Mouse (Mus musculus) gastrocnemius, postnatal 14 days (tissue): ENCODE measurements around the gene Cst8. TPM values are rescaled to one million over a fixed set of nuclear protein-coding genes. Genes with fewer than 3 reads are reported as not detected.
A peak's percentile ranks its signal among the peaks of the same experiment; 100 is the strongest.
"Not testable (repeated sequence)": the region's sequence is repeated elsewhere in the genome, so short reads cannot be mapped to it uniquely, and the experiment has no call there.

ENCODE experiments used
- DNase-seq: peaks from one replicate; pipeline ENCODE4 v3.0.0; 2021; ENCODE audit warnings: mixed read lengths
- intact Hi-C: fragments of 180-260 bp; cut with DNase I; formaldehyde crosslinking; loops from one replicate; pipeline ENCODE4 v1.15.1; 2025; ENCODE audit warnings: low total_unique reads
- long read RNA-seq, 2 experiments: library from polyadenylated mRNA; stranded (forward); transcript quantifications; one replicate each; pipeline ENCODE4 v2.0.0; 2021
- total RNA-seq, 2 experiments: library from RNA; stranded (reverse); gene quantifications; 2 replicates each; pipeline ENCODE4 v1.2.3; 2021

Cst8 gene
- not detected for total RNA-seq
- long read RNA-seq, experiment 1 = 0 reads
- long read RNA-seq, experiment 2 = 0 reads

- no peak for DNase-seq
- intact Hi-C loops = no loop called here
Measured at GRCm38 (mm10) chr2:148798485-148798884, at the start of gene Cst8. Cst8 (plus strand) TSS chr2:148798785.

- intact Hi-C loops = loop anchor here (10.0 kb wide), 1 partner anchor 155 kb away; no protein-coding TSS in a partner anchor
- no peak for DNase-seq
Measured at GRCm38 (mm10) chr2:148750058-148750457, 48.5 kb upstream of the Cst8 start, which contains the start of gene Cstl1. Cstl1 (plus strand) TSS chr2:148750358.

GRCm38 (mm10) chr2:148751893-148752813 is 46.4 kb upstream of the Cst8 start:
- DNase-seq = peak; percentile 43
- intact Hi-C loops = loop anchor here (10.0 kb wide), 1 partner anchor 153 kb away; no protein-coding TSS in a partner anchor

- DNase-seq = no peak
- intact Hi-C loops = loop anchor here (10.0 kb wide), 1 partner anchor 150 kb away; no protein-coding TSS in a partner anchor
Measured at GRCm38 (mm10) chr2:148754310-148754846, 44.2 kb upstream of the Cst8 start.

DNA sequence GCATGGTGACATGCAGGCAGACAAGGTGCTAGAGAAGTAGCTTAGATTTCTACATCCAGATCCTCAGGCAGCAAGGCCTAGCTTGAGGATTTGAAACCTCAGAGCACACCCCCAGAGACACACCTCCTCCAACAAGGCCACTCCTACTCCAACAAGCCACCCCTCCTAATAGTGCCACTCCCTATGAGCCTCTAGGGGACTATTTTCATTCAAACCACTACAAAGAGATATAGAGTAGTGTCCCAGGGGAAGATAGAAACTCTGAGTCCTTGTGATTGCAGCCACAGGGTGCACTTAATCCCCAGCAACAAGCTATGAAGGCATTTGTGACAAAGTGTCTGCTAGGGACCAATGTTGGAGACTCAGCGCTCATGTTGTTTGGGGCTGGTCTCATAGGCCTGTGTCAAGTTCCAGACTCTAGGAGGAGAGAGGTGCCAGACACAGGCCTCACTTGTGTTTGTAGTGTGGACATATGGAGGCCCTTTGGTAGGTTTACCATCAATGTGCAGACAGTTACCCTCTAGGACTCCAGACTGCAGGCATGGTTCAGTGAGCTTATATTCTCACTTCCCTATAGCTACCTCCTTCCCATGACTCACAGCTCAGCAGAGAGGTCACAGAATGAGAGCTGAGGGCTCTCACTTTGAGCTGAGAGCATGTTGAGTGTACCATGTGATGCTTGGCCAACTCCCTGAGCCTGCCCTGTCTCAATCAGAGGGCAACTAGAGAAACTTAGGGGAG is 34.8 kb upstream of the Cst8 start:
- DNase-seq = no peak
- intact Hi-C loops = no loop called here

DNA sequence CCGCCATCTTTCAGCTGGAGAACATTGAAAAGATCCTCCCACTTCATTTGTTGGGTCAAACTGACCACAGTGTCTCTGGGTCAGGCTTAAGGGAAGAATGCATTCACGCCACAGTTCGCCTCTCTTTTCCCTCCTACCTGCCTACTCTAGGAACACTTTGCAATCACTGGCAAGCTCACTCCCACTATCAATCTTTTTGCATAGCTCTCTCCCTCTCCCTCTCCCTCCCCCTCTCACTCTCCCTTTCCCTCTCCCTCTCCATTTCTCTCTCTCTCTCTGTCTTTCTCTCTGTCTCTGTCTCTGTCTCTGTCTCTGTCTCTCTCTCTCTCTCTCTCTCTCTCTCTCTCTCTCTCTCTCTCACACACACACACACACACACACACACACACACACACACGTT is 27.2 kb upstream of the Cst8 start, which contains the start of gene Cst11:
TSS of gene Cst11 (minus strand) at position 101 of the 400 bp plus-strand sequence.
- DNase-seq, intact Hi-C loops: not testable (repeated sequence)

DNA sequence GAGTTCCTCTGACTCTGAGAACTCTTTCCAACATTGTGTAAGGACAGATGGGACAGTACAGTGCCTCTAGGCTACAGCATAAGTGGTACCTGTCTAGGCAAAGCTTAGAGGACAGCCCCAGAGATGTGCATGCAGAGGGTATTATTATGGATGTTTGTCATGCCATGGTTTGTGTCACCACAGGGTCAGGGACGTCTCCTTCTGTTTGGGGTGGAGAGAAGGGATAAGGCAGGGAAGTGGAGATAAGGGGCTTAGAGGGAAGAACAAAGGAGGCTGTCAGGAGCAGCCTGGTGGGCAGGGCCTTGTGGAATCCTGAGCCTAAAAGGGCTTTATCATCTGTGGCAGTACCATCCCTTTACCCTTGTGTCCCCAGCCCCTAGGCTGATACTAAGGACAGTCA is 16.9 kb upstream of the Cst8 start, which contains the start of gene 8030411F24Rik:
TSS of gene 8030411F24Rik (plus strand) at position 301 of the 400 bp plus-strand sequence.
- no peak for DNase-seq
- intact Hi-C loops = no loop called here

DNA sequence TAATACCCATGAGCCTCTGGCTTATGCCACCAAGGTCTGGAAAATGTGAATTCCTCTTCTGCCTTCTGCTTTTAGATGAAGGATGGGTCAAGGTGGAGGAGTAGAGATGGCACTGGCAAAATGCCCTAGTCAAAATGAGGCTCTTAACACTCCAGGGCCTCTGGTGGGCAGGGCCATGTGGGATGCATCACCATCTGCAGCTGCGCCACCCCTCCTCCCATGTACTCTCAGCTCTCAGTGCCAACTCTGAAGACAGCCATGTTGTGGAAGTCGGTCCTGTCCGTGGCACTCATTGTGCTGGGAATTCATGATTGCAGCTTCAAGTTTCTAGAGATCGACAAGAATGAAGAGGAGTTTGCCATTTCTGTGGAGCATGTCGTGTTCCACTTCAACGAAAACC is 9.4 kb upstream of the Cst8 start, which contains the start of gene Cst12:
TSS of gene Cst12 (plus strand) at position 220 of the 400 bp plus-strand sequence.
- intact Hi-C loops = no loop called here

DNA sequence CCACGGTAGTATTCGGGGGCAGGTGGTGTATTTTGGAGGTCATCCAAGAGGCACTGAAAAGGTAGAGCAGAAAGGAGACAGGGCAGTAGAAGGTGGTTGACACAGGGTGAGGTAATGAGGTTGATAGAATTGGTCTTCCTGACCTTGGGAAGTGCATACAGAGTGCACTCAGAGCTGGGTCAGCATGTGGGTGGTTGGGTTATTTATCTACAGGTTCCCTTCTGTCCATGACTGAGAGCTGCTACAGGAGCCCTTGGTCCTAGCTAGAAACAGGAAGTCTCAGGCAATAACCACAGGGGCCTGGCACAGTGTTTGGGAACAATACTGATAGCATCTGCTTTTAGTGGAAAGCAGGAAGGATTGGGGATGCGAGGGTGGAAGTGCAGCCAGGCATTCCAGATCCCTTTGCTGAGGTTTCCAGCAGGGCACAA is 2.9 kb downstream of the Cst8 start:
- intact Hi-C loops = no loop called here
- DNase-seq = no peak

More for the DNA sequence above, 9.4 kb upstream of the Cst8 start, which contains the start of gene Cst12:
- no peak for DNase-seq

- intact Hi-C loops = no loop called here
- no peak for DNase-seq
Measured at GRCm38 (mm10) chr2:148806696-148807095, 8.1 kb downstream of the Cst8 start.

DNA sequence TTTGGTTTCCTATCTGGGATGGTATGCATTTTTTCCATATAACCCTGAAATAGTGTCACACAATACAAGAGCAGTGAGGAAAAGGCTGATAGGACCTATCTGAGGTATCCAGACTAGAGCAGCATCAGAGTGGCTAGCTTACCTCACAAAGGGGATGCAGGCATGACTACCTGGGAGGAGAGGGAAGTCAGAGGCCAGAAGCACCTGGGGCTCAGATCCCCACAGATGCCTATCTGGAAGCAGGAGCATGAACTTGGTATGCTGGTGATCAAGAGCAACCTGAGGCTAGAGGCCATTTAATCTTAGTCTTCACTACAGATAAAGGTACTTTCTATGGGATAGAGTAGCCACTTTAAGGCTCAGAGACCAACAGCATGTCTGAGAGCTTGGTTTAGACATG is 21.3 kb downstream of the Cst8 start, which contains the start of gene Cst13:
TSS of gene Cst13 (plus strand) at position 173 of the 400 bp plus-strand sequence.
- no peak for DNase-seq
- intact Hi-C loops = no loop called here

DNA sequence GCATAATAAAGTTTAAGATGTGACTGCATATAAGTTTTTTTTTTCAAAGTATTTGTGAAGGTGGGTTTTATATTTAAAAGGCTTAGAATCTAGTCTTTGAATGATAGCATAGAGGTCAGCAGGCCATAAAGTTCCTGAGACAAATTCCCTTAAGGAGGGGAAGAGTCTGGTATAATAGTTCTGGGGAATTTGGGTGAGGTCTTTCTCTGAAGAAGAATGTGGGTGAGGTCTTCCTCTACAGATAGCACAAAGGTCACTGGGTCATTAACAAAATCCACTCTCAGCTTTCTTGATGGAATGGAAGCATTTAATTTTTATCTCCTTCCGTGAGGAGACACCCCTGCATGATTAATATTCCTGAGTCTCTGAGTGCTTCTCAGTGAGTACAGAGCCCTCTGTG is 27.4 kb downstream of the Cst8 start:
- intact Hi-C loops = no loop called here
- DNase-seq = no peak

- intact Hi-C loops = no loop called here
- no peak for DNase-seq
Measured at GRCm38 (mm10) chr2:148834912-148835311, 36.3 kb downstream of the Cst8 start, which contains the start of gene Cst9. Cst9 (plus strand) TSS chr2:148835147.

- intact Hi-C loops = no loop called here
- DNase-seq = no peak
Measured at GRCm38 (mm10) chr2:148838075-148838777, 39.6 kb downstream of the Cst8 start.

GRCm38 (mm10) chr2:148839224-148839623 is 40.6 kb downstream of the Cst8 start:
- intact Hi-C loops = no loop called here
- no peak for DNase-seq

DNA sequence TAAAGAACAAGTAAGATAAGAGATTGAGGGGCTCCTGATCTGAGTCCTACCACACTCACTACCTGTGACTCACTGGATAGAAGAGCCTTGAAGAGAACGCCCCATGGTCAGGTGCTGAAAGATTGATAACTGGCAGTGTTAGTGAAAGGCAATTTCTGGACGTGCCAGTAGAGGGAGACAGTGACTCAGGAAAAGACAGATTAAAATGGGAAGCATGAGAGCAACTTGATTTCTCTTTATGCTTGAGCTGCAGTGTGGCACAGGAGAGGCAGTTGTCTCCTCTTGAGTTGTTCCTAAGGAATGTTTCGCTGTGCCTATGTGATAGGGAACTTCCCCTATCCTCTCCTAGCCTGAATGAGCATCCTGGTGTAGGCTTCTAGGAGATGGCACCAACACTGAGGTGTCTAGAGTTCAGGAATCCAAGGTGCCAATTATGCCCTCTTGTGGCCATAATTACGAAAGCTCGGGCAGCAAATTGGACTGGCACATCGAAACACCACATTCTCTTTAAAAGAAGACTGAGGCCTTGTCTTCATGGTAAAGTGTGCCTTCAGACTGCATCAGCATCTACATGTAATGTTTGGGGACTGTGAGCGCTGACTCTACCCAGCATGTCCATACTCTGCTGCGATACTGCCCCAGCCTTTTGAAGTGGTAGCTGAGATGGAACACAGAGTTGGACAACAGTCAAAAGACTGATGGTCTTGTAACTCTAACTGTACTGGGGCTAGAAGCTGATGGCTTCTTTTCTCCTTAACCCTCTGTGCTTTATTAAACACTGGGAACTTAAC is 52.7 kb downstream of the Cst8 start:
- intact Hi-C loops = no loop called here
- peak; percentile 52 for DNase-seq
